Mouse (Mus musculus) myocyte (in vitro differentiated cells): ENCODE data around the gene Gramd1a. TPM values are rescaled to one million over a fixed set of nuclear protein-coding genes. Genes with fewer than 3 reads are reported as not detected.

Experiments
- H3K27me3 ChIP-seq: one replicate; pipeline ENCODE4 v1.6.1; 2011; ENCODE audit not compliant: control insufficient read depth, insufficient read depth, insufficient read length
- H3K36me3 ChIP-seq: one replicate; pipeline ENCODE4 v1.6.1; 2011; ENCODE audit not compliant: control insufficient read depth, insufficient read depth
- H3K4me2 ChIP-seq: one replicate; pipeline ENCODE4 v1.6.1; 2011; ENCODE audit warnings: low read depth, control low read depth
- H3K4me3 ChIP-seq: one replicate; pipeline ENCODE4 v1.5.1; 2011; ENCODE audit warnings: mild to moderate bottlenecking, control low read depth, moderate library complexity
- H3K79me2 ChIP-seq: one replicate; pipeline ENCODE4 v1.6.1; 2011; ENCODE audit not compliant: control insufficient read depth, insufficient read depth
- H3ac ChIP-seq: one replicate; pipeline ENCODE4 v1.6.1; 2011; ENCODE audit not compliant: control insufficient read depth, insufficient read length
- CEBPB ChIP-seq: IDR thresholded peaks from 2 replicates; pipeline ENCODE4 v1.6.1; 2011; ENCODE audit warnings: mild to moderate bottlenecking, moderate library complexity; ENCODE audit not compliant: poor library complexity, insufficient read depth, severe bottlenecking
- E2F4 ChIP-seq: IDR thresholded peaks from one replicate; pipeline ENCODE4 v1.6.1; 2011; ENCODE audit warnings: mild to moderate bottlenecking, control low read depth, moderate library complexity; ENCODE audit not compliant: insufficient read depth
- MAX ChIP-seq: IDR thresholded peaks from one replicate; pipeline ENCODE4 v1.6.1; 2011; ENCODE audit warnings: low read depth, mild to moderate bottlenecking, control low read depth
- MYOD1 ChIP-seq, 3 experiments: IDR thresholded peaks; one replicate each; pipeline ENCODE4 v1.6.1; 2011; ENCODE audit warnings: control low read depth in 2 of 3, low read depth in 2 of 3, mild to moderate bottlenecking in 2 of 3, moderate library complexity in 1 of 3; ENCODE audit not compliant: insufficient read length in 2 of 3, control insufficient read depth in 1 of 3
- MYOG ChIP-seq, 3 experiments: IDR thresholded peaks; one replicate each; pipeline ENCODE4 v1.6.1; 2011; ENCODE audit warnings: control low read depth in 2 of 3, low read depth in 2 of 3, mild to moderate bottlenecking in 2 of 3; ENCODE audit not compliant: insufficient read length in 2 of 3, control insufficient read depth in 1 of 3, insufficient read depth in 1 of 3
- POLR2A ChIP-seq: IDR thresholded peaks from one replicate; pipeline ENCODE4 v1.6.1; 2011; ENCODE audit warnings: low read depth, mild to moderate bottlenecking, control low read depth, moderate library complexity; ENCODE audit not compliant: insufficient read length
- POLR2AphosphoS2 ChIP-seq: IDR thresholded peaks from one replicate; pipeline ENCODE4 v1.6.1; 2011; ENCODE audit warnings: low read depth, control low read depth; ENCODE audit not compliant: insufficient read length
- REST ChIP-seq: IDR thresholded peaks from one replicate; pipeline ENCODE4 v1.6.1; 2011; ENCODE audit warnings: mild to moderate bottlenecking, control low read depth, moderate library complexity; ENCODE audit not compliant: insufficient read depth, insufficient read length
- SRF ChIP-seq: IDR thresholded peaks from one replicate; pipeline ENCODE4 v1.6.1; 2011; ENCODE audit warnings: low read depth; ENCODE audit not compliant: control insufficient read depth, insufficient read length
- TCF12 ChIP-seq: IDR thresholded peaks from one replicate; pipeline ENCODE4 v1.6.1; 2011; ENCODE audit warnings: mild to moderate bottlenecking, control low read depth; ENCODE audit not compliant: poor library complexity, insufficient read depth, severe bottlenecking
- TCF3 ChIP-seq: IDR thresholded peaks from one replicate; pipeline ENCODE4 v1.6.1; 2011; ENCODE audit warnings: low read depth, control low read depth; ENCODE audit not compliant: insufficient read length
- USF1 ChIP-seq: IDR thresholded peaks from one replicate; pipeline ENCODE4 v1.6.1; 2011; ENCODE audit warnings: low read depth, mild to moderate bottlenecking, control low read depth, moderate library complexity
- polyA plus RNA-seq: library from polyadenylated mRNA; unstranded; fragments of >200 nt; fragmentation: generic; extraction: Trizol; gene quantifications from one replicate; pipeline ENCODE4 v1.2.1, GENCODE M21; 2012; ENCODE audit warnings: missing spikeins

The Gramd1a gene
- polyA plus RNA-seq, 1 experiment, result 25.5 TPM

DNA sequence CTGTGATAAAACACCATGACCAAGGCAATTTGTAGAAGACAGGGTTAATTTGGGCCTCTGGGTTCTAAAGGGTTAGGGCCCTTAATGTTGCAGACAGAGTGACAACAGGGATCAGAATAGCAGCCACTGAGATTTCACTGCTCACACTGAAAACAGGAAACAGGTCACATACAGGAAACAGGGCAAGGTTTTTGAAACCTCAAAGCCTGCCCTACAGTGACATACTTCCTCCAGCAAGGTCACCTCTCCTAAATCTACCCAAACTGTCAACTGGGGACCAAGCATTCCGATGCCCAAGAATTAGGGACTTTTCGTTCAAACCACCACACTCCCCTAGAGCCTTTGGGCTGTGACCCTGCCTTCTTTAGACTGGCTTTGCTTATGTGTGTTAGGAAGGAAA, 66.0 kb downstream of the Gramd1a start:
- TF ChIP-seq MYOD1 (IDR thresholded peaks at IDR 0.05; ENCODE audit: control insufficient read depth in 1 of 3, insufficient read length in 2 of 3, low read depth in 2 of 3) (no peak), SRF (no peak), TCF3 (no peak), MYOG (IDR thresholded peaks at IDR 0.05; ENCODE audit: control insufficient read depth in 1 of 3, insufficient read depth in 1 of 3, insufficient read length in 2 of 3, low read depth in 2 of 3) (no peak), POLR2A (no peak), USF1 (no peak), POLR2AphosphoS2 (no peak), REST (no peak), TCF12 (no peak), CEBPB (no peak), E2F4 (no peak), MAX (no peak)
- H3ac ChIP-seq, result no peak overlapping the region
- H3K4me2 ChIP-seq, result no peak overlapping the region
- no peaks in the 10 kb centered on the region for H3K36me3 ChIP-seq
- peaks cover 12% of the 10 kb centered on the region for H3K27me3 ChIP-seq
- H3K79me2 ChIP-seq, result no peaks in the 10 kb centered on the region
- no peak overlapping the region for H3K4me3 ChIP-seq

DNA sequence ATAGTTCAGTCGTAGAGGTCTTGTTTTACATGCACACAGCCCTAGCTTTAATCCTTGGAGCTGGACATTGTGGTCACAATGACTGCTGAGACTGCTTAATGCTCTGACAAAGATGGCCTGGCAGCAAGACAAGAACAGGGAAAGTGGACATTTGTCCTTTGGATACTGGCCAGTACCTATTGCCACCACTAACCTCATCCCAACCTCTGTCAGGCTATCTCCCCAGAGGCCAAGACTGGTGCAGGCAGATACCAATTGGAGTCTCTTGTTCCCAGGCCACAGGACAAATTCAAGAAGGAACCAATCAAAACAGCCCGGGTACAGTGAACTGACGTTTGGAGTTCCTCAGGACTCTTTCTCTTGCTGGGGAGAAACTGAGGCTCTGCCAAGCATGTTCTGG, 67.5 kb downstream of the Gramd1a start:
- H3K4me2 ChIP-seq, result no peak overlapping the region
- H3ac ChIP-seq, result no peak overlapping the region
- no peak overlapping the region for H3K4me3 ChIP-seq
- no peaks in the 10 kb centered on the region for H3K79me2 ChIP-seq
- H3K36me3 ChIP-seq, result no peaks in the 10 kb centered on the region
- H3K27me3 ChIP-seq, result no peaks in the 10 kb centered on the region
- TF ChIP-seq CEBPB (no peak), TCF3 (no peak), MYOD1 (IDR thresholded peaks at IDR 0.05; ENCODE audit: control insufficient read depth in 1 of 3, insufficient read length in 2 of 3, low read depth in 2 of 3) (no peak), E2F4 (no peak), POLR2A (no peak), TCF12 (no peak), USF1 (no peak), MAX (no peak), POLR2AphosphoS2 (no peak)

DNA sequence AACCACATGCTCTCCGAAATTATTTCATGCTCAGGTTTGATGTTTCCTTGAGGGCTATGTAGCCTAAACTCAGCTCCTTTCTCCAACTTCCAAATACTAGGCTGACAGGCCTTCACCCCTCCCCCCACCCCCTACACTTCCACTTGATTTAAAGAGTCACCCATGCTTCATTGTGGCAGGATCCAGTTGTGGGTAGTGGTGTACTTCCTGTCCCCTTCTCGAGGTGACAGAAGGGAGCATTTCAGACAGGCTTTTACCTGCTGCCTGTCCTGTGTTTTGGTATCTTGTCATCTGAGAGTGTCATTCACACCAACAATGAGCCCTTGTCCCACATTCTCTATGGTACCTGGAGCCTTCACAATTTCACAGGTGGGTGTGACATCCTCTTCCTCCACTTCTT, 68.4 kb downstream of the Gramd1a start:
- Histone ChIP-seq H3K4me2 (no peak overlapping the region), H3K79me2 (no peaks in the 10 kb centered on the region), H3K4me3 (no peak overlapping the region), H3K36me3 (no peaks in the 10 kb centered on the region), H3ac (no peak overlapping the region), H3K27me3 (no peaks in the 10 kb centered on the region)
- TF ChIP-seq TCF12, result no peak
- TF ChIP-seq TCF3, result no peak
- TF ChIP-seq REST, result no peak
- TF ChIP-seq POLR2A, result no peak
- no peak for TF ChIP-seq SRF

DNA sequence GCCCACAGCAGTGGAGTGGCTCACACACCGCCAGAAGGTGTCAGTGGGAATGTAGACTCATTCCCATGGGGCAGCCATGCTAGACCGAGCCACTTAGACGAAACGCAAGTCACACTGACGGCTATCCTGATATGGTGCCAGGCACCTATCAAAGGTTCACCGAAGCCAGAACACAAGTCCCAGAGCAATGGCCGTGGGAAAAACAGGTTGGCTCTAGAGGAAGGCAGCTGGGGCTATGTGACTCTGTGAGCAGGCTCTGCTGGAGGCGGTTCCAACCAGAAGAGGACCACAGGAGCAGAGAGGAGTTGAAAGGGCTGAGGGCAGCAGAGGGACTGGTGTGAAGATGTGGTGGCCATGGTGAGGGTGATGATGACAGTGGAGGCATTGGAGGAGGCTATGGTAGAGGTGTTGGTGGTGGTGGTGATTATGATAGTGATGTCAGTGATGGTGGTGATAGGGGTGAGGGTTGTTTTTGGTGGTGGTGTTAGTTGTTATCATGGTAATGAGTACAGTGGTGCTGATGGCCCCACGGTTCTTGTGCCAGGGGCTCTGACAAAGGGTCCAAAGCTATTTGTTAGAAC, 69.4 kb downstream of the Gramd1a start:
- Histone ChIP-seq H3K4me2 (no peak overlapping the region), H3K4me3 (no peak overlapping the region), H3K79me2 (no peaks in the 10 kb centered on the region), H3ac (no peak overlapping the region), H3K27me3 (no peaks in the 10 kb centered on the region), H3K36me3 (no peaks in the 10 kb centered on the region)
- TF ChIP-seq CEBPB (no peak), POLR2A (no peak), TCF3 (no peak), MAX (no peak), E2F4 (no peak), POLR2AphosphoS2 (no peak), USF1 (no peak), REST (no peak), MYOD1 (IDR thresholded peaks at IDR 0.05; ENCODE audit: control insufficient read depth in 1 of 3, insufficient read length in 2 of 3, low read depth in 2 of 3) (no peak)

DNA sequence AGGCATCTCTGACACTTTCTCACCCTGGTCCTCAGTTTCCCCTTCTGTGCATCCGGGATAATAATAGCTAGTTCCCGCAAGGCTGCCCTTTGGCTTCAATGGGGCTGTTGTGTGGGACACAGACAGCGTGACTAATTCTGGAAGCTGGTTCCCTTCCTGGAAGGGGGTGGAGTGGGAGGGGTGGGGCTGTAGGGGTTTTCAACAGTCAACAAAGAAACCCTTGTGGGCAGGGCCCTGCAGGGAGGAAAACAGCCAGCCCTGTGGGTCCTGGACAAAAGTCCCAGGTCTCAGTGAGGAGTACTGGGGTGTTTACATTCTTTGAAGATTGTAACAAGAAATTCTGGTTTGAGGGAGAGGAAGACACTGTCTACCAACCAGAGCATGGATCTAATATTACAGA, 70.5 kb downstream of the Gramd1a start:
- TF ChIP-seq TCF3 (no peak), E2F4 (no peak), USF1 (no peak), POLR2AphosphoS2 (no peak), MAX (no peak), CEBPB (no peak), REST (no peak), POLR2A (no peak), SRF (no peak), MYOG (IDR thresholded peaks at IDR 0.05; ENCODE audit: control insufficient read depth in 1 of 3, insufficient read depth in 1 of 3, insufficient read length in 2 of 3, low read depth in 2 of 3) (no peak)
- H3K4me3 ChIP-seq, result no peak overlapping the region

More for the DNA sequence above, 70.5 kb downstream of the Gramd1a start:
- no peak overlapping the region for H3ac ChIP-seq
- H3K79me2 ChIP-seq, result no peaks in the 10 kb centered on the region
- H3K36me3 ChIP-seq, result no peaks in the 10 kb centered on the region
- H3K27me3 ChIP-seq, result no peaks in the 10 kb centered on the region
- H3K4me2 ChIP-seq, result no peak overlapping the region
